Mouse (Mus musculus) frontal cortex, postnatal 36 days (tissue): Measurements from ENCODE around the gene Cdc14b.
A peak's percentile ranks its signal among the peaks of the same experiment; 100 is the strongest.

Source experiments
- DNase-seq, 2 experiments: peaks; one replicate each; pipeline ENCODE4 v3.0.0; 2022; ENCODE audit warnings: low spot score in 2 of 2

The Cdc14b gene

DNA sequence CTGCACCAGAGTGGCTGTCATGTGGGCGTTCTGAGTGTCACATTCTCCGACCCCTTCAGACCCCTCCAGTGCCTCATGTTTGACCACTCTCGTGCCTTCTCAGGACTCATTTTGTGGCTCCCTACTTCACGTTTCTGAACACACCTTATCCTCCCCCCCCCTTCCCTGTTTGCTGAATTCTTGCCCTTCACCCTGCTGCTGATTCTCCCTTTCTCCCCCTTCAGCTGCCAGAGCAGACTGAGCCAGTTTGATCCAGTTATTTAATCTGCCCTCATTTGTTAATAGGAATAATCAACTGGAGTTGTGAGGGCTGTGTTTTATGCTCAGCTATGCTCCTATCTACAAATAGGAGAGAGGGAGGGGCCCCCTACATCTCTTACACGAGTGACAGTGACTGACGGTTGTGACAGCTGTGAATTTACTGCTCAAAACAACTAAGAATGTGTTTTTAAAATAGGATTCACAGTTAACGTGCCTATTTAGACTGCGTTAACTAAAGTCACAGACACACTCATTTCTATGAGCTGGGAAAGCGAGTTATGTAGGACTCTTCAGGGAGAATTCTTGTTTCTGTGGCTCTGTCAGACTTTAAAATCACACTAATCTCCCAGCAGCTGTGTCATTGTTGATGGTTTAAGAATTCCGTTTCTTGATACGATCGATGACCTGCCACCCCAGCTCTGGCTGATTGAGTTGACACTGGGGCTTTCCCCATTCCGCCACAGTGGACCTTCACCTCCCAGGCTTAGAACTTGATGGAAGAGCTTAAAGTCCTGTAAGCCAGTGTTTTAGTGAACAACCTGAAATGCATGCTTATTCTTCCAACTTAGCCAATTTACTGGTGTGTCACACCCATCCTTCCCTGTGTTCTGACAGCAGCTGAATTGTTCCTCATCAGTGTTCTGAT is 96.1 kb downstream of the Cdc14b start:
- no peak for DNase-seq

GRCm38 (mm10) chr13:64178000-64178399 is 97.1 kb downstream of the Cdc14b start:
- DNase-seq: no peak

DNA sequence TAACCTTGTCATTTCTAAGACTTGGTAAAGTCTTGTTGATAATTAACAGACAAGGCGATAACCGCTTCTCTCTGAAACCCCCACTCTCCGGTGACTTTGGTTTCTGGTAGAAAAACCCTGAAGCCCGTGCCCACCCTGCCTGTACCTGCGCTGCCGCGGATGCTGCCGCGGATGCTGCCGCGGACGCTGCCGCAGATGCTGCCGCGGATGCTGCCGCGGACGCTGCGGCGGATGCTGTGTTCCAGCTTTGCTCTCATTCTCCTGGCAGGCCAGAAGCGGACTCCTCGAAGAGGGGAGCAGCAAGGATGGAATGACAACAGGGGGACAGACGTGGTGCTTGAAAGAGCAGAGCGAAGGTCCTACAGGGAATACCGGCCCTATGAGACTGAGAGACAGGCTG is 105.3 kb downstream of the Cdc14b start:
- no peak for DNase-seq

GRCm38 (mm10) chr13:64163147-64163715 is 111.9 kb downstream of the Cdc14b start:
- no peak for DNase-seq

DNA sequence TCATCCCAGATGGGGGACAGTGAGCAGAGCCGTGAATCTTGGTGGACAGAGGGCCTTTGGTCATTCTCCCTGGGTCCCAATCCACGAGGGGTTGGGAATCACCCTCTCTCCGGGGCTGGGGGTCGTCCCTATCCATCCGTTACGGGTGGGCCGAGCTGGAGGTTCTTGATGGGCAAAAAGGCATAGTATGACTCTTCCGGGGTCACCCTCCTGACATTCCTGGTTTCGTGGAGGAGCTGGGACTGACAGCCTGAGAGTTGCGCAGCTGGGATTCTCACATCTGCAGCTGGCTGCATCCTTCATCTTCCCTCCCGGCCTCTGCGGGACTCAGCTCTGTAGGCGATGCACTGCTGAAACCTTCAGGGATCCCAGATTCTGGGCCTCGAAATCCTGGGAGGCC is 112.5 kb downstream of the Cdc14b start:
- peak; percentile 24 to 40 for DNase-seq

GRCm38 (mm10) chr13:64161916-64162611 is 113.0 kb downstream of the Cdc14b start:
- DNase-seq: peak; percentile 38

GRCm38 (mm10) chr13:64161548-64161915 is 113.6 kb downstream of the Cdc14b start, which contains the start of gene Habp4:
Gene Habp4 (plus strand): TSS chr13:64161824.
- DNase-seq: peak; percentile 97 to 98

DNA sequence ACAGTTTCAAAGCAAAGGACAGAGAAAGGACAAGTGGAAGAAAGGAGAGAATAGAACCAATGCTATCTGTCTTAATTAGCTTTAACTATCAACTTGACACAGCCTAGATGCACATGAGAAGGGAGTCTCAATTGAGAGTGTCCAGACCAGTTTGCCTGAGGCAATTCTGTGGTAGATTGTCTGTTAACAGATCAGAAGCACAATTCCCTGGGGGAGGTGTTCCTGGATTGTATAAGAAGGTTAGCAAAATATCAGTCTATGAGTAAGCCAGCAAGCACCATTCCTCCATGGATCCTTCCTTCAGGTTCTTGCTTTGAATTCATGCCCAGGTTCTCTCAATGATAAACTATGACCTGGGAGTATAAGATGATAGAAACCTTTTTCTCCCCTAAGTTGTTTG is 118.1 kb downstream of the Cdc14b start:
- no peak for DNase-seq

DNA sequence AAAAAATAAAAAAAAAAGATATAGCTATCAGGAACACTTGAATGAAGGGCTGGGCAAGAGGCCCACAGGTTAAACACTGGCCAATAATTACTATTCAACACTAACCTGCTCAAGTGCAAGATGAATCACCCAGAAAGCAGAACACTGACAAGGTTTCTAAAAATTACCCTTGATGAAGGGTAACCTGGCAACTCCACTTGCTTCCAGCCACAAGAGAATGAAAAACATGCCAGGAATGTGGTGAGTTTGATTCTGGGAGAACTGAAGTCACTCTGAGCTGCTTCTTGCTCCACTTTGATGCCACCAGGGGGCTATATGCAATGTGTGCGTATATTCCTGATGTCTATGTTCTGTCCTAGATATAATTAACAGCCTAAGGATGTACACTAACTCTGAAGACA is 119.9 kb downstream of the Cdc14b start:
- DNase-seq: no peak

DNA sequence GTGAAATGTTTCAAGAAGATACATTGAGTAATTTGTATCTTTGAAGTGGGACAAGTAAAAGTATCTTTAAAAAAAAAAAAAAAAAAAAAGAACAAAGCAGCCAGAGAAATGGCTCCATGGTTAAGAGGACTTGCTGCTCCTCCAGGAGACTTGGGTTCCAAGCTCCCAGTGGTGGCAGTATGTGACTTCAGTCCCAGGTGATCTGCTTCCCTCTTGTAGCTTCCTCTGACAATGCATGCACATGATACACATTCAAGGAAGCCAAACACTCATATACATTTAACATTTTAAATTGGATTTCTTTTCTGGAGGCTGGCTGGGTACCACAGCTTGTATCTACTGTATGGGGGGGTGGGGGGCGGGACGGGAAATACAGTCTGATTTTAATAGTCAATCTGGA is 120.4 kb downstream of the Cdc14b start:
- DNase-seq: no peak

- no peak for DNase-seq
Observed at GRCm38 (mm10) chr13:64153751-64154267, 121.3 kb downstream of the Cdc14b start.

DNA sequence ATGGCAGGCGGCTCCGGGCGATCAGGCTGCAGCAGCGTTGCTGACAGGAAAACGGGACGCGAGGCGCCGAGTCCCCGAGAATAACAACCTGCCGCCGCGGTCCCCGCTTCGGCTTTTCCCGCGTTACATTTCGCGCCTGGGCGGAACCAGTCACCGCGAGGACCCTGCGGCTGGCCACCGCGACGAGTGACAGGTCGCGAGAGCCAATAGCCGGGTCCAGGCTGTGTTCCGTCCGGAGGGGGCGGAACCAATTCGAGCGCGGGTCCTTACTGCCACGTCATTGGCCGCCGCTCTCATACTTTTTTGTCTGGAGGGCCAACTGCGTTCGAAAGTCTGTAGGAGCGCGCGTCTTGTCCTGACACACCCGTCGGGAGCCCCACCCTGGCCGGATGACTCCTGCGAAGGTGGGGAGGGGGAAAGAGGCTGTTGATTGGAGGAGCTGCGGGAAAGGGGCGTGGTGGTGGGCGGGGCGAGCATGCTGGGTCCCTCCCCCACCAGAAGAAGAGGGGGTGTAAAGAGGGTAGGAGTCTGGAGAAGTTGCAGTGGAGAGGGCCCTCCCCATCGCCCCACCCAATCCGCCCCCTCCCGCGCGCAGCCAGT is 121.9 kb downstream of the Cdc14b start, which contains the start of gene Zfp367:
Zfp367 (minus strand) TSS at position 120 of the 600 bp plus-strand sequence.
- DNase-seq: peak; percentile 93 to 97

DNA sequence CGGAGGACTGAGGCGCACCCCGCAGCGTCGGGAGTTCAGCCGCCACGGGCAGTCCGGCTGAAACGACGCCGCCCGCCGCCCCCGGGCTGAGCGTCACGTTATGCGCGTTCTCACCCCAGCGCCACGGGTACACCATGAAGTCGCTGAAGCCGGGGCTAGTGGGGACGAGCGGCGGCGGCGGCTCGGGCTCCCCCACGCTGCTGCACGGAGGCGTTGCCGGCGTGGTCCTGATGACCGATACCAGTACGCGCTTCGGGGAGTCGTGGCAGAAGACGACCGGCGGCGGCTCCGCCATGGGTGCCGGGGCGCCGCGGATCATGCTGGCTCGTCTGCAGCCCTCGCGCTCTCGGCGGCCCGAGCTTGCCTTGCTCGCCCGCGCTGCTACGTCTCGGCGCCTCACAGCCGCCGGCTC is 122.4 kb downstream of the Cdc14b start:
- DNase-seq: peak; percentile 46 to 66

- DNase-seq: peak; percentile 68 to 80
Observed at GRCm38 (mm10) chr13:64152241-64152669, 122.8 kb downstream of the Cdc14b start.

DNA sequence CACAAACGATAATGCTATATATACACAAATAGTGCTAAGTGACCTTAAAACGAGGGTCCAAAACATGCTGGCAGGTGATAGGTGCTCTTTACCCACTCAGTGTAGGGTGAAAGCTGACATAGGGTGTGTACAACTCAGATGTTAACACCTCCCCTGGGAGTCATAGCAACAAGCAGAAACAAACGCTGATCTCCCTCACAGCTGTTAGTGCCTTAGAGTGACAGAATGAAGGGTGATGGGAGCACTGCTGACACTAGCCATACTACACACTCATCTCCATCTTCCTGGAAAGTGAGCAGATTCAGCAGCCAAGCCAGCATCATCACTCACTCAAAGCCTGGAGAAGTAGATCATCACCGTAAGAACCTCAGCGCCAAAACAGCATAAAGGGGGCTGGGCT is 125.0 kb downstream of the Cdc14b start:
- DNase-seq: no peak
